Mouse (Mus musculus) heart, embryonic 15.5 days (tissue): Measurements from ENCODE around the gene Zfp329. TPM values are rescaled to one million over a fixed set of nuclear protein-coding genes. Genes with fewer than 3 reads are reported as not detected.
"Not testable (repeated sequence)": the region's sequence is repeated elsewhere in the genome, so short reads cannot be mapped to it uniquely, and the experiment has no call there.

Source experiments
- ATAC-seq: fragments of 200-750 bp; cut with Nextera tagmentation; replicated peaks from 2 replicates; pipeline ENCODE4 v1.8.0; 2017; ENCODE audit warnings: low read depth, moderate TSS enrichment; ENCODE audit not compliant: insufficient number of reproducible peaks, insufficient read depth, low FRiP score
- H3K27ac ChIP-seq: fragments of 300-500 bp; sonication (generic); 2 replicates; pipeline ENCODE4 v1.5.1; 2015; ENCODE audit warnings: mild to moderate bottlenecking, inconsistent platforms
- H3K27me3 ChIP-seq: fragments of 300-500 bp; sonication (generic); 2 replicates; pipeline ENCODE4 v1.6.1; 2015; ENCODE audit warnings: inconsistent platforms
- H3K36me3 ChIP-seq: fragments of 300-500 bp; sonication (generic); 2 replicates; pipeline ENCODE4 v1.6.1; 2015; ENCODE audit warnings: mild to moderate bottlenecking, inconsistent platforms
- H3K4me1 ChIP-seq: fragments of 300-500 bp; sonication (generic); replicated peaks from 2 replicates; pipeline ENCODE4 v1.6.1; 2015; ENCODE audit warnings: inconsistent platforms
- H3K4me2 ChIP-seq: fragments of 300-500 bp; sonication (generic); 2 replicates; pipeline ENCODE4 v1.6.1; 2015; ENCODE audit warnings: inconsistent platforms, mild to moderate bottlenecking, moderate library complexity
- H3K4me3 ChIP-seq: fragments of 300-500 bp; sonication (generic); 2 replicates; pipeline ENCODE4 v1.5.1; 2015; ENCODE audit warnings: mild to moderate bottlenecking, inconsistent platforms
- H3K9ac ChIP-seq: fragments of 300-500 bp; sonication (generic); 2 replicates; pipeline ENCODE4 v1.6.1; 2015; ENCODE audit warnings: mild to moderate bottlenecking, inconsistent platforms
- H3K9me3 ChIP-seq: fragments of 300-500 bp; sonication (generic); replicated peaks from 2 replicates; pipeline ENCODE4 v1.6.1; 2016; ENCODE audit warnings: inconsistent platforms
- WGBS: fragments of 180-500 bp; shearing (Covaris S2); methylation state at CpG from one replicate; pipeline ENCODE4 v1.1.7; 2015; ENCODE audit warnings: mixed read lengths; 5-methylcytosine and 5-hydroxymethylcytosine counted together
- polyA plus RNA-seq: library from polyadenylated mRNA; unstranded; fragments of >200 nt; fragmentation: Nextera tagmentation; extraction: Ambion mirVana; gene quantifications from 2 replicates; pipeline ENCODE4 v1.2.1, GENCODE M21; 2015

Zfp329 gene
- 9.6 and 10.2 TPM in 2 replicates for polyA plus RNA-seq

DNA sequence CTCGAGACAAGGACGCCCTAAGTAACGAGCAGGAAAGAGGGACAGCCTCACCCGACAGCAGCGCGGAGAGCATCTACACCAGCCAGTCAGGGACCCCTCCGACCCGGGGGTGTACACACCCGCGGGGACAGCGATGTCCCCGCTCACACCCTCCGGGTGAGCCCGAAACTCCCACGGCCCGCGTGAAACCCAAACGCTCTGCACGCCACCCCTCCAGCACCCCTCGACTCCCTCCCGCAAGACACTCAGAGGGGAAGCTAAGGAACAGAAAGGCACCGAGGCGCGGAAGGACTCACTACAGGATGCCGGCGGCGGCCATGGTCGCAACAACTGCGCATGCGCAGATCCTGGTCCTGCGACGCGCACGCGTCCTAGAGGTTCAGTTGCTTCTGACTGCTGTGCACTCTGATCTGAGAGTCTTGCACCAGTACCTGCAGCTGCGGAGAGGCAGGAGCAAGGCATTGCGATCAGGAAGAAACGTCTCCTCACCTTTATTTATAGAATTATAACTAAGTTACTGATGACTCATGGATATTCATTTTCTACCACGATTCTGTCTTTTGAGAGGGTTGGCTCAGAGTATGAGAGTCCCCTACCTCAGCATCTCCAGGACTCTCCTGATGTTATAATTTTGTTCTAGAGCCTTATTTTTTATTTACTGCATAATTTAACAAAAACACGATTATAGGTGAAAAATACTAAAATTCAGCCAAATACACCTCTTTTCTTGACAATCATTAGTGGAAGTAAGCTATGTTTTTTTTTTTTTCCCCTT, at the start of gene Zfp329:
Zfp329 (minus strand) TSS at position 338 of the 775 bp plus-strand sequence.
- peak within 1 kb of the TSS; percentile 79 for H3K27ac ChIP-seq
- WGBS: under 1% methylated on average over 40 of the region's 40 CpGs
- ATAC-seq: peak; percentile 95
- no peaks in the 10 kb centered on the region for H3K27me3 ChIP-seq
- H3K4me3 ChIP-seq: peak within 1 kb of the TSS; percentile 81
- H3K9me3 ChIP-seq: no peaks in the 10 kb centered on the region
- H3K4me2 ChIP-seq: peak within 1 kb of the TSS; percentile 74
- peak within 1 kb of the TSS; percentile 80 for H3K9ac ChIP-seq
- peaks cover 18% of the 10 kb centered on the region for H3K36me3 ChIP-seq
- H3K4me1 ChIP-seq: peaks cover 6% of the 10 kb centered on the region

DNA sequence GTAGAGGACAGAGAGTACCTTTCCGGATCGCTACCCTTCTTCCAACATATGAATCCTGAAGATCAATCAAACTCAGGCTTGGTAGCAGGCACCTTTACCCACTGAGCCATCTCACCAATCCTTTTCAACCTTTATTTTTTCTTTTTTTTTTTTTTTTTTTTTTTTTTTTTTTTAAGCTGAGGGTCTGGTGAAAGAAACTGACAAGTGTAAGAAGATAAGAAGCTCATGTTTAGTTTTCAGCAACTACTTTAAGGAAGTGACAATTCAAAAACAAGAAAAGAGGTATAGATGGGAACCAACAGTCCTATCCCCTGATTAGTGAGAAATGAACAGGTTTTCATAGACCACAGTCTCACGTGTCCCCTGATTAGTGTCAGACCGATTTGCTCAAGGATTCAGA, 17.1 kb upstream of the Zfp329 start:
- whole genome bisulfite sequencing: 92% methylated on average over 4 of the region's 4 CpGs
- Histone ChIP-seq H3K9ac (no peak overlapping the region), H3K4me3 (peak overlapping the region; percentile 63), H3K4me1 (peaks cover 6% of the 10 kb centered on the region; the same call in 1 of the 2 replicates), H3K27me3 (no peaks in the 10 kb centered on the region), H3K27ac (no peak overlapping the region), H3K4me2 (peak overlapping the region; percentile 73), H3K9me3 (peaks cover 29% of the 10 kb centered on the region), H3K36me3 (peaks cover 47% of the 10 kb centered on the region)
- ATAC-seq: no peak

DNA sequence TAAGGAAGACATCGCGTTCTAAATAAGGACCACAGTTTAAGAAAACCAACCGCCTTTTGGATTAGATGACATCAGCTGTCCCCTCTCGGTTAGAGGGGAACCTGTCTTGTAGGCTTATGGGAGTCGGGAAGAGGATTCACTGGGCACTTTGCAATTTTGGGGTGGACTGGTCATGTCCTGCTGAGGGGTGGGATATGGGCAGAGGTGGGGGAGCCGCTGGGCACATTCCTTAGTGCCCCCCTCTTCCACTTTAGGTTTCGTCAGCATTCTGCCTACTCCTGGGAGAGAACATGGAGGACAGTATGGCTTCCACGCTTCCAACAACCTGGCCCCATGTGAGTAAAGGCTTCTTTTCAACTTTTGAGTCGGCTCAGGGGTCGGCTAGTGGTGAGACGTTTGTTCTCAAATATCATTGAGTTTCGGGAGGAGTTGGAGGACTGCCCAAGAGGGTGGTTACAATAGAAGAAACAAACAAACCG, 16.6 kb upstream of the Zfp329 start:
- ATAC-seq: peak; percentile 16; the same call in 1 of the 2 replicates
- Histone ChIP-seq H3K4me2 (peak overlapping the region; percentile 73), H3K27ac (peak overlapping the region; percentile 78), H3K9ac (peak overlapping the region; percentile 60), H3K9me3 (peaks cover 25% of the 10 kb centered on the region), H3K27me3 (no peaks in the 10 kb centered on the region), H3K4me3 (peak overlapping the region; percentile 63), H3K36me3 (peaks cover 42% of the 10 kb centered on the region), H3K4me1 (peaks cover 6% of the 10 kb centered on the region; the same call in 1 of the 2 replicates)
- 36% methylated on average over 13 of the region's 13 CpGs for whole genome bisulfite sequencing

DNA sequence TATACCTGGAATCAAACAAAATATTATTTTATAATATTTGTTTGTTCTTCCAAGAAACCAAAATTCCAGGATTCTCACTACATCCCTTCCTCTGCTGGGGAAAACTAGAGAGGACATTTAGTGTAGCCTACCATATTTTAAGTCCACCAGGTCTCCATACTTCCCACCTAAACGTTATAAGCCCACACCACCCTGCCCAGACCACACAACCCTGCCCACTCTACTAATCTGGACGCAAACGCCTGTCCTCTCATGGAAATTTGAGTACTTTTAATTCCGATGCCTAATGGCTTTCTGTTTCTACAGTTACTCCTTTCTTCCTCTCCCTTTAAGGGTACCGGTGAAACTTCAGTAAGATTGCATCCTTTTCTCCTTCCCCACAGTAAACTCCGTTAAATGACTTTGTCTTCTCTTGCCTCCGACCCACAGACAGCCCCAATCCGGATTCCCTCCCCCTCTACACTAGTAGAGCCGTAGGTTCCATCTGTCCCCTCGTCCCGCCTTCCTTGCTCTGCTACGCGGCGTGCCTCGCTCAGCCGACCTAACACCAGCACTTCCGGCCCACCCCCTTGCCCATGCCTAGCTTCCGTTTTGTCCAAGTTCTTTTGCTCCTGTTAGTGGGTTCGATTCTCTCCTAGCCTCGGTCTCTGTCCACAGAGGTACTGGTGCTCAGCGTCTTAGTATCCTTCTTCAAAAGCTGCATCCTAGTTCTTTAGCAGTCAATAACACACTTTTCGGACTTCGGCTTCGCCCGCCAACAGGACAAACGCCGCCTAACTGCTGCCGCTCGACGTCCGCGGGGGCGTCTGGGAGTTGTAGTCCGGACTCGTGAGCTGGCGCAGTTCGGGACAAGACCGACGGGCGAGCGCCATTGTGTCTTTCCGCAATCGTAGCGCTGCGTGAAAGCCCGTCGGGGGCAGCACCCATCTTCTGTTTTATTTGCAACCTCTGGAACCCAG, 15.8 kb upstream of the Zfp329 start, which contains the start of gene Zfp110:
Zfp110 (plus strand) TSS at position 600 of the 959 bp plus-strand sequence.
- peak within 1 kb of the TSS; percentile 60 for H3K9ac ChIP-seq
- H3K9me3 ChIP-seq: peaks cover 20% of the 10 kb centered on the region
- peak within 1 kb of the TSS; percentile 78 for H3K27ac ChIP-seq
- H3K4me3 ChIP-seq: peak within 1 kb of the TSS; percentile 63
- WGBS: 2% methylated on average over 47 of the region's 47 CpGs
- ATAC-seq: peak; percentile 96
- peak within 1 kb of the TSS; percentile 73 for H3K4me2 ChIP-seq
- H3K4me1 ChIP-seq: peaks cover 6% of the 10 kb centered on the region; the same call in 1 of the 2 replicates
- peaks cover 35% of the 10 kb centered on the region for H3K36me3 ChIP-seq
- no peaks in the 10 kb centered on the region for H3K27me3 ChIP-seq

DNA sequence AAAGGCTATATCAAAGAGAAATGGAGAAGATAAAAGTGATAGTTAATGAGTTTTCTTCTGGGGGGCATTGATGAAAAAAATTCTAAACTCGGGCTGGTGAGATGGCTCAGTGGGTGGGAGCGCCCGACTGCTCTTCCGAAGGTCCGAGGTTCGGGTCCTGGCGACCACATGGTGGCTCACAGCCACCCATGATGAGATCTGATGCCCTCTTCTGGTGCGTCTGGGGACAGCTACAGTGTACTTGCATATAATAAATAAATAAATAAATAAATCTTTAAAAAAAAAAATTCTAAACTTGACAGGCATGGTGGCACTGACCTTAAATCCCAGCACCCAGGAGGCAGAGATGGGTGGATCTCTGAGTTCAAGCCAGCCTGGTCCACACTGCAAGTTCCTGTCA, 3.1 kb downstream of the Zfp329 start:
- 94% methylated on average over 8 of the region's 8 CpGs for whole genome bisulfite sequencing
- Histone ChIP-seq H3K27me3 (no peaks in the 10 kb centered on the region), H3K4me1 (peaks cover 6% of the 10 kb centered on the region), H3K9me3 (peaks cover 18% of the 10 kb centered on the region), H3K27ac (no peak overlapping the region), H3K4me2 (no peak overlapping the region), H3K36me3 (peaks cover 44% of the 10 kb centered on the region), H3K9ac (no peak overlapping the region), H3K4me3 (no peak overlapping the region)
- ATAC-seq: no peak

DNA sequence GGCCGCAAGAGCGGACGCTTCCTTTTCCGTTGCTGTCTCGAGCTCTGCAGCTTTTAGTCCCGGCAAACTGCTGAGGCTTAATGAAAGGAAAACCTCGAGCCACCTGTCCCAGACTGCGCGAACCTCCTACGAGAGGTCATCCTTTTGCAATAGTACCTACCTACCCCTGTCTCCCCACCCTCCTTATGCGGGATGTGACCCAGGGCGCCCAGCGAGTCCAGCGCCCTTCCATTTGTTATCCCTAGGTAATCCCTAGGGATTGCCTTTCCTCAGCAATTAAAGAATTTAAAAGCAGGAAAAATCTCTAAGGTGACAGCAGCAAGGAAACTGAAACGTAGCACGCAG, 15.0 kb downstream of the Zfp329 start:
- peaks cover 4% of the 10 kb centered on the region; the same call in 1 of the 2 replicates for H3K9me3 ChIP-seq
- no peaks in the 10 kb centered on the region for H3K27me3 ChIP-seq
- H3K4me2 ChIP-seq: peak overlapping the region; percentile 69
- ATAC-seq: peak; percentile 69; the same call in 1 of the 2 replicates
- peak overlapping the region; percentile 56 for H3K4me3 ChIP-seq
- WGBS: under 1% methylated on average over 16 of the region's 16 CpGs
- peaks cover 11% of the 10 kb centered on the region; the same call in 1 of the 2 replicates for H3K4me1 ChIP-seq
- peaks cover 26% of the 10 kb centered on the region for H3K36me3 ChIP-seq
- H3K9ac ChIP-seq: peak overlapping the region; percentile 63
- H3K27ac ChIP-seq: peak overlapping the region; percentile 52

DNA sequence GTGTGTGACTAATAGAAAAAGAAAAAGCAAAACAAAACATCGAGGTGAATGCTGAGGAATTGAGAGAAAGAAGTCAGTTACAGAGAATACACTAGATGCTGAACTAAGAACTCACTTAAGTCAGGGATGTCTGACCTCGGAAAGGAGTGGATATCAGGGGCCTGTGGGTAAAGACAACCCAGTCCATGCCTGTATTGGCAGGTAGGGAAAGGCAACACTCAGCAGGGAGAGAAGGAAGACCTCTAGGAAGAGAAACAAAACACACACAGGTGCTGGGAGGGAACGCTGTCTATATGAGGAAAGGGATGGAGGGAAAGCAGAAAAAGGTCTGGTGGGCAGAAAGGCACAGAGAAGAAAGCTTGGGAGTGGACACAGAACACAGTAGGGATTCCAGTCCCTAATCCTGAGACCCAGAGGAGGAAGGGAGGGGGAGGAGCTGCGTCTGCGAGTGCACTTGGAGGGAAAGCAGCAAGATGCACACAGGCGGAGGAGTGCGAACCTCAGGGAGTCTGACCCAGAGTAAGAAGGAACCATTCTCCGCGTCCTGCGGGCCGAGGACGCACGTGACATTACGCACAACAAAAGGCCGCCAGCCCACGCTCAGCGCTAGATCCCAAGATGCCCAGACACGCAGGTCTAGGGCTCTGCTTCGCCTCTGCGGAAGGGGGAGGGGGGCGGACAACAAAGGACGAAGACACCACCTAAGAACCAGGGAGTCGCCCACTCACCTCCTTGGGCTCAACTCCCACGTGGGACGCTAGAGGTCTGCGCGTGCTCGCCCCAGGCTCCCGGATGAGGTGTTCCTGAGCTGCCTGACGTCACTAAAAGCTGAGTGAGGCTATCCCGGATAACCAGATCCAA, 15.6 kb downstream of the Zfp329 start, which contains the start of gene Zscan18:
Zscan18 (minus strand) TSS at position 770 of the 861 bp plus-strand sequence.
- Histone ChIP-seq H3K36me3 (peaks cover 22% of the 10 kb centered on the region; the same call in 1 of the 2 replicates), H3K9ac (peak within 1 kb of the TSS; percentile 63), H3K4me3 (peak within 1 kb of the TSS; percentile 56), H3K9me3 (no peaks in the 10 kb centered on the region), H3K27ac (peak within 1 kb of the TSS; percentile 52), H3K27me3 (no peaks in the 10 kb centered on the region), H3K4me1 (peaks cover 11% of the 10 kb centered on the region; the same call in 1 of the 2 replicates), H3K4me2 (peak within 1 kb of the TSS; percentile 69)
- WGBS: 5% methylated on average over 31 of the region's 31 CpGs
- peak; percentile 91 for ATAC-seq

DNA sequence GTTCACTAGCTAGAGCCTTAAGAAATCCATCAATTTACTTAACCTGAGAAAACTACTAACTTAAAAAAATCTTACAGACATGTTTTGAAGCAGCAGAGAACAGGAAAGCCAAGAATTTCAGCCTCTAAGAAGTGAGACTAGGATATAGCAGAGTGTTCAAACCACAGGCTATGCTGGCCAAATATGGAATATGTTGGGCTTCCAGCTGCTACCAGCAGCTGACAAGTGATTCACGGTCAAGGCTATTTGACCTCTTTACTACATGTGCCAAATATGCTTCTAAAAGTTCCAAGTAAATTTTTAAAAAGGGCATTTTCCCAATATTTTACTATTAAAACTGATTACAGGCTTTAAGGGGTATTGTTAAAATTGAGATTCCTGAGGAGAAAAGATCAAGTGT, 19.1 kb downstream of the Zfp329 start:
- peaks cover 11% of the 10 kb centered on the region; the same call in 1 of the 2 replicates for H3K36me3 ChIP-seq
- peak overlapping the region; percentile 40 for H3K27ac ChIP-seq
- peaks cover 11% of the 10 kb centered on the region; the same call in 1 of the 2 replicates for H3K4me1 ChIP-seq
- H3K4me3 ChIP-seq: no peak overlapping the region
- H3K9ac ChIP-seq: no peak overlapping the region
- no peak for ATAC-seq
- H3K4me2 ChIP-seq: peak overlapping the region; percentile 3; the same call in 1 of the 2 replicates
- 48% methylated on average over 1 of the region's 1 CpGs for WGBS
- H3K9me3 ChIP-seq: peaks cover 5% of the 10 kb centered on the region; the same call in 1 of the 2 replicates
- H3K27me3 ChIP-seq: no peaks in the 10 kb centered on the region

DNA sequence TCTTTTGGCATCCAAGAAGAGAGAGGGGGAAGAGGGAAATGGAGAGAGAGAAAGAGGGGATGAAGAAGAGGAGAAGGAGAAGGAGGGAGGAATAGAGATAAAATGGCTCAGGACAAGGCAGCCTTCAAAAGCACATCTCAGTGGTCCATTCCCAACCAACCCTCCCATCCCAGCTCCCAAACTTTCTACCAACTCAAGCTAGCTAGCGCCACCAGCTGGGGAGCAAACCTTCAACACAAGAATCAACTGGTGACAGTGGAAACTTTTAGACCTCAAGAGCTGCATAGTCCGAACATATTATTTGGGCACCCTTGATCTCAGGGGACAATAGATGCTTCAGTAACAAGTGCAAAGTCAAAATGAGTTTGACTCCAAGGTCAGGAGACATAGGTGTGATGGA, 20.7 kb downstream of the Zfp329 start:
- ATAC-seq: no peak

DNA sequence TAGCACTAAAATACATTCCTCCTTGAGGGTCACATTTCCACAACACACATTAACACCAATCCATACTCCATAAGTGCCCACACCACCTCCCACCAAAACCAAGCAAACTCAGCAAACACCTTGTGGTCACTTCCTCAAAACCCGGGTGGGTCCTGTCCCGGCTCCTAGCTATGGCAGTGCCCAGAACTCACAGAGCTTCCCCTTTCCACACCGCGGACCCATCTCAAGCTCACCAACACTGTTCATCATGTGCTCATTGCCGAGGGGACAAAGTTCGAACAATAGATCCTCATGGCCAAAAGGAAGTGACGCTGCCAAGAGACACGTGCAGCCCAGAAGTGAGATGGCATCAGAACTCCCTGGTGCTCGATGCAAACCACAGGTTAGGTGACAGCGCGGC, 26.0 kb downstream of the Zfp329 start:
- not testable (repeated sequence) for H3K9ac ChIP-seq, ATAC-seq, H3K9me3 ChIP-seq, H3K27ac ChIP-seq, H3K4me3 ChIP-seq, H3K36me3 ChIP-seq, H3K27me3 ChIP-seq, H3K4me1 ChIP-seq, H3K4me2 ChIP-seq
- WGBS: 83% methylated on average over 11 of the region's 11 CpGs

More for the DNA sequence above, 20.7 kb downstream of the Zfp329 start:
- H3K4me3 ChIP-seq: no peak overlapping the region
- H3K9ac ChIP-seq: no peak overlapping the region
- no peak overlapping the region for H3K4me2 ChIP-seq
- peaks cover 7% of the 10 kb centered on the region; the same call in 1 of the 2 replicates for H3K4me1 ChIP-seq
- H3K36me3 ChIP-seq: peaks cover 11% of the 10 kb centered on the region; the same call in 1 of the 2 replicates
- peaks cover 5% of the 10 kb centered on the region; the same call in 1 of the 2 replicates for H3K9me3 ChIP-seq
- no peaks in the 10 kb centered on the region for H3K27me3 ChIP-seq
- no peak overlapping the region for H3K27ac ChIP-seq
- WGBS: 66% methylated on average over 2 of the region's 2 CpGs
